Comparison of ENCODE assay signal across 32 mouse cellular contexts in genomic region chr1:132221627-132222026, GRCm38 (mm10). TPM values are rescaled to one million over a fixed set of nuclear protein-coding genes. Genes with fewer than 3 reads are reported as not detected.
DNase-seq lines count a peak whose midpoint lies in the region; ATAC-seq lines count a peak whose summit lies in the region.
"Had no signal": no experiment of that assay in that cellular context is flagged by ENCODE, and none has a peak within 500 bp of the region (broad histone marks: within the 10 kb centered on the region; RNA-seq: fewer than 3 reads in every experiment).

No protein-coding gene starts in this region.

- H3K36me3 ChIP-seq in hindbrain, embryonic 13.5 days, result no peaks in the 10 kb centered on the region
- H3K36me3 ChIP-seq in hindbrain, embryonic 16.5 days (ENCODE audit: control insufficient read depth, insufficient read depth, low read length), result no peaks in the 10 kb centered on the region
- no peaks in the 10 kb centered on the region for H3K36me3 ChIP-seq in forebrain, embryonic 16.5 days (ENCODE audit: control insufficient read depth, insufficient read depth)
- no peaks in the 10 kb centered on the region for H3K36me3 ChIP-seq in midbrain, embryonic 10.5 days
- no peaks in the 10 kb centered on the region for H3K36me3 ChIP-seq in midbrain, embryonic 15.5 days (replicated peaks)
- H3K36me3 ChIP-seq: embryonic facial prominence, embryonic 12.5 days; heart, embryonic 13.5 days; intestine, embryonic 15.5 days; liver, embryonic 12.5 days had no signal

- no peak overlapping the region for H3K4me3 ChIP-seq in hindbrain, embryonic 13.5 days
- H3K4me3 ChIP-seq in hindbrain, embryonic 16.5 days (ENCODE audit: low read length), result no peak overlapping the region
- no peak overlapping the region for H3K4me3 ChIP-seq in forebrain, embryonic 16.5 days (replicated peaks; ENCODE audit: low read length)
- no peak overlapping the region for H3K4me3 ChIP-seq in midbrain, embryonic 10.5 days
- H3K4me3 ChIP-seq in midbrain, embryonic 15.5 days, result no peak overlapping the region
- H3K4me3 ChIP-seq: embryonic facial prominence, embryonic 12.5 days; heart, embryonic 13.5 days; intestine, embryonic 15.5 days; liver, embryonic 12.5 days had no signal

- H3K9me3 ChIP-seq in hindbrain, embryonic 13.5 days, result no peaks in the 10 kb centered on the region
- no peaks in the 10 kb centered on the region for H3K9me3 ChIP-seq in hindbrain, embryonic 16.5 days (ENCODE audit: control insufficient read depth, low read length)
- no peaks in the 10 kb centered on the region for H3K9me3 ChIP-seq in forebrain, embryonic 16.5 days (ENCODE audit: control insufficient read depth, low read length)
- H3K9me3 ChIP-seq in midbrain, embryonic 10.5 days (replicated peaks), result no peaks in the 10 kb centered on the region
- H3K9me3 ChIP-seq in midbrain, embryonic 15.5 days, result no peaks in the 10 kb centered on the region
- H3K9me3 ChIP-seq: embryonic facial prominence, embryonic 12.5 days; heart, embryonic 13.5 days; intestine, embryonic 15.5 days; liver, embryonic 12.5 days had no signal

- no peaks in the 10 kb centered on the region for H3K27me3 ChIP-seq in hindbrain, embryonic 13.5 days
- H3K27me3 ChIP-seq in hindbrain, embryonic 16.5 days (replicated peaks; ENCODE audit: control insufficient read depth, insufficient read depth, low read length), result no peaks in the 10 kb centered on the region
- H3K27me3 ChIP-seq in forebrain, embryonic 16.5 days (replicated peaks; ENCODE audit: control insufficient read depth, insufficient read depth, low read length), result no peaks in the 10 kb centered on the region
- H3K27me3 ChIP-seq in midbrain, embryonic 10.5 days (ENCODE audit: low read depth, poor library complexity, severe bottlenecking), result peaks cover 15% of the 10 kb centered on the region
- no peaks in the 10 kb centered on the region for H3K27me3 ChIP-seq in midbrain, embryonic 15.5 days (replicated peaks)
- H3K27me3 ChIP-seq: embryonic facial prominence, embryonic 12.5 days; intestine, embryonic 15.5 days had no signal

- peak overlapping the region; percentile 81 for H3K27ac ChIP-seq in hindbrain, embryonic 13.5 days
- no peak overlapping the region for H3K27ac ChIP-seq in hindbrain, embryonic 16.5 days (ENCODE audit: low read depth, low read length)
- peak overlapping the region; percentile 42 for H3K27ac ChIP-seq in forebrain, embryonic 16.5 days (ENCODE audit: low read length)
- peak overlapping the region; percentile 71 for H3K27ac ChIP-seq in midbrain, embryonic 10.5 days (replicated peaks)
- H3K27ac ChIP-seq in midbrain, embryonic 15.5 days, result peak overlapping the region; percentile 76
- H3K27ac ChIP-seq: embryonic facial prominence, embryonic 12.5 days; heart, embryonic 13.5 days; intestine, embryonic 15.5 days; liver, embryonic 12.5 days had no signal

- peaks cover 32% of the 10 kb centered on the region for H3K4me1 ChIP-seq in hindbrain, embryonic 13.5 days (replicated peaks)
- peaks cover 10% of the 10 kb centered on the region for H3K4me1 ChIP-seq in hindbrain, embryonic 16.5 days (ENCODE audit: control insufficient read depth, insufficient read depth, low read depth, low read length)
- peaks cover 19% of the 10 kb centered on the region for H3K4me1 ChIP-seq in forebrain, embryonic 16.5 days (replicated peaks; ENCODE audit: control insufficient read depth, insufficient read depth, low read length)
- H3K4me1 ChIP-seq in midbrain, embryonic 10.5 days, result peaks cover 36% of the 10 kb centered on the region
- H3K4me1 ChIP-seq in midbrain, embryonic 15.5 days, result peaks cover 29% of the 10 kb centered on the region
- H3K4me1 ChIP-seq: embryonic facial prominence, embryonic 12.5 days; intestine, embryonic 15.5 days; liver, embryonic 12.5 days had no signal

- ATAC-seq in hindbrain, embryonic 13.5 days (ENCODE audit: low FRiP score), result no peak
- no peak for ATAC-seq in hindbrain, embryonic 16.5 days
- peak; percentile 22; the same call in 1 of the 2 replicates for ATAC-seq in forebrain, embryonic 16.5 days
- ATAC-seq in midbrain, embryonic 15.5 days (replicated peaks), result peak; percentile 51; the same call in 1 of the 2 replicates
- ATAC-seq: activated CD4-positive, CD25-positive, alpha-beta regulatory T cell, adult 4 months; intestine, embryonic 15.5 days; liver, embryonic 12.5 days; liver, postnatal 0 days had no signal

- WGBS in hindbrain, embryonic 13.5 days, result 25% methylated on average over 2 of the region's 2 CpGs
- WGBS in hindbrain, embryonic 16.5 days, result 22% methylated on average over 2 of the region's 2 CpGs
- 26% methylated on average over 2 of the region's 2 CpGs for WGBS in forebrain, embryonic 16.5 days
- 32% methylated on average over 2 of the region's 2 CpGs for WGBS in midbrain, embryonic 10.5 days
- WGBS in midbrain, embryonic 15.5 days, result 25% methylated on average over 2 of the region's 2 CpGs

- no peak for DNase-seq in midbrain, embryonic 10.5 days (ENCODE audit: low spot score)
- DNase-seq in kidney, postnatal 25 days, result no peak
- no peak for DNase-seq in cerebellum, adult 9-10 months
- DNase-seq: adrenal gland, adult 2 months; adrenal gland, postnatal 36 days; B cell, adult 2 months; cerebellum, adult 2 months; cerebellum, postnatal 36 days; gastrocnemius, postnatal 10 days; heart, postnatal 10 days; kidney, adult 2 months; layer of hippocampus, postnatal 36 days; left cerebral cortex, postnatal 4 days; liver, postnatal 0 days; lung, postnatal 36 days; right cerebral cortex, postnatal 25 days; thymus, postnatal 25 days had no signal

- H3K9ac ChIP-seq in hindbrain, embryonic 13.5 days, result no peak overlapping the region
- H3K9ac ChIP-seq in hindbrain, embryonic 16.5 days (ENCODE audit: low read depth, low read length), result no peak overlapping the region
- no peak overlapping the region for H3K9ac ChIP-seq in forebrain, embryonic 16.5 days (replicated peaks; ENCODE audit: low read depth, low read length)
- no peak overlapping the region for H3K9ac ChIP-seq in midbrain, embryonic 15.5 days
- H3K9ac ChIP-seq: embryonic facial prominence, embryonic 12.5 days; heart, embryonic 13.5 days; intestine, embryonic 15.5 days; liver, embryonic 12.5 days; liver, postnatal 0 days had no signal

- H3K4me2 ChIP-seq in hindbrain, embryonic 13.5 days, result no peak overlapping the region
- no peak overlapping the region for H3K4me2 ChIP-seq in hindbrain, embryonic 16.5 days (ENCODE audit: low read length)
- H3K4me2 ChIP-seq in forebrain, embryonic 16.5 days (ENCODE audit: low read length), result no peak overlapping the region
- no peak overlapping the region for H3K4me2 ChIP-seq in midbrain, embryonic 15.5 days
- H3K4me2 ChIP-seq: embryonic facial prominence, embryonic 12.5 days; heart, embryonic 13.5 days; intestine, embryonic 15.5 days; liver, embryonic 12.5 days had no signal

RNA-seq across cellular contexts. Expression of gene Gm10188, which starts 7.9 kb away (rescaled TPM):
- 0.63 and 0.95 TPM in 2 replicates for polyA plus RNA-seq in hindbrain, embryonic 13.5 days (2015; fragmentation: Nextera tagmentation; extraction: Ambion mirVana)
- not detected in 2 replicates for polyA plus RNA-seq in hindbrain, embryonic 16.5 days (2015; fragmentation: Nextera tagmentation; extraction: Ambion mirVana)
- 0.86 TPM in 1 of 2 replicates, not detected in the other for polyA plus RNA-seq in forebrain, embryonic 16.5 days (2015; fragmentation: Nextera tagmentation; extraction: Ambion mirVana)
- 0.23 and 0.46 TPM in 2 replicates for polyA plus RNA-seq in midbrain, embryonic 10.5 days (2016; fragmentation: Nextera tagmentation; extraction: Ambion mirVana)
- polyA plus RNA-seq in midbrain, embryonic 15.5 days (2015; fragmentation: Nextera tagmentation; extraction: Ambion mirVana), result 0.58 TPM in 1 of 2 replicates, not detected in the other
- polyA plus RNA-seq: activated CD4-positive, CD25-positive, alpha-beta regulatory T cell, adult 4 months; adrenal gland, adult 2 months; cerebellum, adult 2 months; embryonic facial prominence, embryonic 12.5 days; gonadal fat pad, adult 2 months; heart, embryonic 13.5 days; intestine, embryonic 15.5 days; kidney, adult 2 months; kidney, embryonic 16.5 days; large intestine, adult 2 months; limb, embryonic 14.5 days; liver, embryonic 12.5 days; liver, postnatal 0 days; lung, embryonic 16.5 days; stomach, embryonic 16.5 days had no signal

RNA-seq across cellular contexts. Expression of gene AC124108.1, which starts 30.4 kb away (rescaled TPM):
- 4.2 and 4.8 TPM in 2 replicates for polyA plus RNA-seq in hindbrain, embryonic 13.5 days (2015; fragmentation: Nextera tagmentation; extraction: Ambion mirVana)
- 1.8 and 2.3 TPM in 2 replicates for polyA plus RNA-seq in hindbrain, embryonic 16.5 days (2015; fragmentation: Nextera tagmentation; extraction: Ambion mirVana)
- polyA plus RNA-seq in forebrain, embryonic 16.5 days (2015; fragmentation: Nextera tagmentation; extraction: Ambion mirVana), result 2.5 and 3.3 TPM in 2 replicates
- polyA plus RNA-seq in midbrain, embryonic 10.5 days (2016; fragmentation: Nextera tagmentation; extraction: Ambion mirVana), result 2.3 and 4.0 TPM in 2 replicates
- polyA plus RNA-seq in midbrain, embryonic 15.5 days (2015; fragmentation: Nextera tagmentation; extraction: Ambion mirVana), result 3.7 and 3.8 TPM in 2 replicates
- polyA plus RNA-seq: activated CD4-positive, CD25-positive, alpha-beta regulatory T cell, adult 4 months; heart, embryonic 13.5 days; kidney, adult 2 months; large intestine, adult 2 months; liver, embryonic 12.5 days; liver, postnatal 0 days had no signal

RNA-seq across cellular contexts. Expression of gene Lemd1, which starts 30.4 kb away (rescaled TPM):
- 24.8 and 25.7 TPM in 2 replicates for polyA plus RNA-seq in hindbrain, embryonic 13.5 days (2015; fragmentation: Nextera tagmentation; extraction: Ambion mirVana)
- polyA plus RNA-seq in hindbrain, embryonic 16.5 days (2015; fragmentation: Nextera tagmentation; extraction: Ambion mirVana), result 11.4 and 14.0 TPM in 2 replicates
- polyA plus RNA-seq in forebrain, embryonic 16.5 days (2015; fragmentation: Nextera tagmentation; extraction: Ambion mirVana), result 14.9 and 18.4 TPM in 2 replicates
- 6.2 and 8.4 TPM in 2 replicates for polyA plus RNA-seq in midbrain, embryonic 10.5 days (2016; fragmentation: Nextera tagmentation; extraction: Ambion mirVana)
- 14.9 and 19.8 TPM in 2 replicates for polyA plus RNA-seq in midbrain, embryonic 15.5 days (2015; fragmentation: Nextera tagmentation; extraction: Ambion mirVana)
- polyA plus RNA-seq: activated CD4-positive, CD25-positive, alpha-beta regulatory T cell, adult 4 months; heart, embryonic 13.5 days; kidney, adult 2 months; liver, embryonic 12.5 days; liver, postnatal 0 days had no signal

Comparison
In these comparisons a context has a peak if more than half of its experiments do, and no peak if none do; other contexts are left out.
1. ATAC-seq: peak in forebrain, embryonic 16.5 days (single experiment) and midbrain, embryonic 15.5 days (single experiment); none in hindbrain, embryonic 13.5 days (single experiment) and hindbrain, embryonic 16.5 days (single experiment).